Mouse (Mus musculus) small intestine, adult 2 months (tissue): ENCODE results near the gene Smg9.

Source experiments
- CTCF ChIP-seq: fragments of 200-500 bp; IDR thresholded peaks from 2 replicates; pipeline ENCODE4 v1.5.1; 2012; ENCODE audit warnings: low read depth, mild to moderate bottlenecking, control low read depth, inconsistent platforms, low read length, moderate library complexity, mixed read lengths; ENCODE audit not compliant: insufficient replicate concordance, insufficient read length; ENCODE audit errors: extremely low read depth
- POLR2A ChIP-seq: fragments of 200-500 bp; IDR thresholded peaks from 2 replicates; pipeline ENCODE4 v1.6.1; 2012; ENCODE audit warnings: low read depth, mild to moderate bottlenecking, control low read depth, inconsistent platforms, low read length, moderate library complexity

GRCm38 (mm10) chr7:24461376-24462051 lies 62.1 kb downstream of the Smg9 start:
- TF ChIP-seq POLR2A (no peak), CTCF (no peak)
